In genomic region chr7:121029947-121030346, GRCm38 (mm10) we compare ENCODE assay signal across 18 mouse cellular contexts. TPM values are rescaled to one million over a fixed set of nuclear protein-coding genes. Genes with fewer than 3 reads are reported as not detected.
"Had no signal": no experiment of that assay in that cellular context is flagged by ENCODE, and none has a peak within 500 bp of the region (broad histone marks: within the 10 kb centered on the region; RNA-seq: fewer than 3 reads in every experiment).

No protein-coding gene starts in this region.

RNA-seq across cellular contexts. Expression of gene Mfsd13b, which starts 47.6 kb away (rescaled TPM):
- total RNA-seq: left cerebral cortex, postnatal 4 days; liver, adult 2 months; megakaryocyte progenitor cell, adult 5-6 weeks; megakaryocyte, adult 5-6 weeks; midbrain, postnatal 0 days; monocyte, adult 5-6 weeks had no signal
- polyA plus RNA-seq: liver, adult 2 months; liver, embryonic 12.5 days; liver, embryonic 13.5 days; liver, embryonic 16.5 days; liver, postnatal 0 days; lung, embryonic 14.5 days; midbrain, embryonic 13.5 days; midbrain, embryonic 14.5 days; neural tube, embryonic 11.5 days had no signal

RNA-seq across cellular contexts. Expression of gene Otoa, which starts 51.5 kb away (rescaled TPM):
- total RNA-seq: midbrain, postnatal 0 days had no signal
- polyA plus RNA-seq: limb, embryonic 10.5 days; liver, embryonic 11.5 days; liver, embryonic 13.5 days; lung, embryonic 15.5 days; macrophage had no signal
